Mouse (Mus musculus) thymus, postnatal 25 days (tissue): Measurements from ENCODE around the gene Exoc3l2.

Experiments used
- DNase-seq: peaks from one replicate; pipeline ENCODE4 v3.0.0; 2022

Gene Exoc3l2

GRCm38 (mm10) chr7:19457414-19458071 is 5.6 kb upstream of the Exoc3l2 start:
- no peak for DNase-seq

GRCm38 (mm10) chr7:19458072-19458486 is 5.1 kb upstream of the Exoc3l2 start:
- DNase-seq = peak; percentile 78

- DNase-seq = peak; percentile 77
Measured at GRCm38 (mm10) chr7:19458591-19459111, 4.5 kb upstream of the Exoc3l2 start, which contains the start of gene Mark4. TSS of gene Mark4 (minus strand) at chr7:19458821.

- DNase-seq = no peak
Measured at GRCm38 (mm10) chr7:19459144-19459870, 3.8 kb upstream of the Exoc3l2 start.

GRCm38 (mm10) chr7:19460500-19460899 is 2.6 kb upstream of the Exoc3l2 start:
- DNase-seq = no peak

- peak; percentile 68 for DNase-seq
Measured at GRCm38 (mm10) chr7:19461488-19461887, 1.6 kb upstream of the Exoc3l2 start.

GRCm38 (mm10) chr7:19462443-19462842 is 688 bp upstream of the Exoc3l2 start:
- DNase-seq = no peak

DNA sequence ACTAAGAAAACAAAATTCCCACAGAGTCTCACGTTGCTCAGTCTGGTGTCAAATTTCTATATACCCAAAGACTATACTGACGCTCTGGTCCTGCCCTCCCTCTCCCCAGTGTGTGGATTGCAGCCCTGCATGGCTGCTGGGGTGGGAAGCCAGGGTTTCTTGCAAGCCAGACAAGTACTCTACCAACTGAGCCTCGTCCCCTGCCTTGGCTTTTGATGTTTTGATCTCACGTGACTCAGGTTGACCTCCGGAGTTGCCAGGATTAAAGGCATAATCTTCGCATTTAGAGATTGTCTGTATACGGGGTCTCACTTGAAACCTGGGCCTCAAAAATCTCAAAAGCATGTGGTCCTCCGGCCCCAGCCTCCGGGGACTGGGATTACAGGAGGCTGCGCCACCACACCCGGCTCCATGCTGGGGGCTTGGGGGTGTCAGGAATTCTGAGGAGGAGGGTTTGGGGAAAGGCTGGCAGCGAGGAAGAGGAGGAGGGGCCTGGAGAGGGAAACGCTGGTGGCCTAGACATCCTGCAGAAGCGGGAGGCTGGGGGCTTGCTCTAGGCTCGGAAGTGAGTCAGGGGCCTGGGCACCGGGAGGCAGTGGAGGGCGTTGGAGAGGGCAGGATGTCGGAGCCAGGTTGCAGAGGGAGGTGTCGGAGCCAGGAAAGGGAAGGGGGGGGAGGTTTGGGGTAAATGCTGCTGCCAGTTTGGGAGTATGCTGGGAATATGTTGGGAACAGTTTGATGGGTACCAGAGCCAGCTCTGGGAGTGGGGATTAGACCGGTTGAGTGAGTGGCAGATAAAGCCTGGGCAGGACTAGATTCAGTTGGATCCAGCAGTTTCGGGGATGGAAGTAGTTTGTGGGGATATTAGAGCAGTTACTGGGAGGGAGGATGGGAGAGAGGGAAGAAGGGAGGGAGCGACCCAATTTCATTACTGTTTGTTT is 1.5 kb downstream of the Exoc3l2 start:
- no peak for DNase-seq

- no peak for DNase-seq
Measured at GRCm38 (mm10) chr7:19466602-19467145, 3.5 kb downstream of the Exoc3l2 start.

DNA sequence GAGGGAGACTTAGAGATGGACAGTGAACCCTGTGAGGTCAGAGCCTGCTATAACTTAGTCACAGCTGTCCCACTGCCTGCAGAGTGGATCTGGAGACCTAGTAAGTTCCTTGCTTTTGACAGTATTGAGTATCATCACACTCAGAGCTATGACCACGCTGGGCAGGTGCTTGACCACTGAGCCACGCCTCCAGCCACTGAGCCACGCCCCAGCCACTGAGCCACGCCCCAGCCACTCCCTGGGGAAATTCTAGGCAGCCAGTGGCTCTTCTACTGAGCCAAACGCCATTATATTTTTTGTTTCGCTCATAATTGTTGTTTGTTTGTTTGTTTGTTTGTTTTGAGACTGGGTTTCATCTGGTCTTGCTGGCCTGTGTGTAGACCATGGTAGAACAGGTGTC is 4.5 kb downstream of the Exoc3l2 start:
- no peak for DNase-seq

DNA sequence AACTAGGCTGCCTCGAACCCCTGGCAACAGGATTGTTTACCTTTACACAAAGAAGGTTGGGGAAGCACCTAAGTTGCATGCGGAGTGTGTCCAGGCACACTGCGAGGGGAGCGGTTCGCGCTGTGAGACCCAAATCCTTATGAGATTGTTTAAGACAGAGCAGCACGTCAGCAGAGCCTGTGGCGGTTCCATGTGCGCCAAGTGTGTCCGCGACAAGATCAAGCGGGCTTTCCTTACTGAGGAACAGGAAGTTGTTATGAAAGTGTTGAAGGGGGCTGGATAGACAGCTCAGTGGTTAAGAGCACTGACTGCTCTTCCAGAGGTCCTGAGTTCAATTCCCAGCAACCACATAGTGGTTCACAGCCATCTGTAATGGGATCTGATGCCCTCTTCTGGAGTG is 5.1 kb downstream of the Exoc3l2 start:
- DNase-seq = no peak

GRCm38 (mm10) chr7:19469404-19469803 is 6.3 kb downstream of the Exoc3l2 start:
- no peak for DNase-seq

- no peak for DNase-seq
Measured at GRCm38 (mm10) chr7:19470308-19470707, 7.2 kb downstream of the Exoc3l2 start.

DNA sequence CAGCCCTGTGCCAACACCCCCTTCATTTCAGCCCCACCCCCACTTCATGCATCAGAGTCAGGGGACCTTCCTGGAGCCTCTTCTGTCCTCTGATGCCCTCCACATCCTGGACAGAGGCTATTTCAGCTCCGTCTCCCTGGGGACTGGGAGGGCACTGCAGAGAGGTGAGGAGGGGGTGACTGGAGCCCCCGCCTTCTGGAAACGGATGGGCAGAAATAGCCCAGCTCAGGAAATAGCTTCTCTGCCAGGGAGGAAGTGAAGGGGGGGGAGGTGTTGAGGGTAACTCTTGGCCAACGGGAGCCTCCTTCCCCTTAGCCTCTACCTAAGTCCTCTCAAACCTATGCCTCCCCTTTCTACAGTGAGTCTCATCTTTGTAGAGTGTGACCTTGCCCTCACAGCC is 9.3 kb downstream of the Exoc3l2 start:
- no peak for DNase-seq

DNA sequence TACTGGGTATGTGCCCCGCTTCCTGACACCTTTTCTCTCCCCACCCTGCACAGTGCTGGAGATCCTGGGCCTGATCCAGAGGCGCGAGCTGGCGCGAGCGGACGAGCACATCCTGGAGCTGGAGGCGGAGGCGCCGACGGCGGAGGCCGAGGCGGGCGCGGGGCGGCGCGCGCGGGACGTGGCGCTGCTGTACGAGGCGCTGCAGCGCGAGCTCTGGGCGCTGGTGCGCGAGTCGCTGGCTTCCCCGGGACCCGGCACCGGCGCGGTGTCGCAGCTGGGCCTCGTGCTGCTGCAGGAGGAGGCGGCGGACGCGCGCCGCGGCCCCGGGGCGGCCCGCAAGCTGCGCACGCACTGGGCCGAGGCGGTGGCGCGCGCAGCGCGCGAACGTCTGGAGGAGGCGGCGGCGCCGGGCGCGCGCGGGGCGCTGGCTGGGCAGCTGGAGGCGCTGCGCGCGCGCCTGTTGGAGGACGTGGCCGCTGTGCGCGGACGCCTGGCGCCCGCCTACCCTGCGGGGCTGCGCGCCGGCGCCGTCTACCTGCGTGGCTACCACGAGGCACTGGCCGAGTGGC is 10.8 kb downstream of the Exoc3l2 start:
- peak; percentile 41 for DNase-seq

GRCm38 (mm10) chr7:19477084-19477483 is 14.0 kb downstream of the Exoc3l2 start:
- no peak for DNase-seq

DNA sequence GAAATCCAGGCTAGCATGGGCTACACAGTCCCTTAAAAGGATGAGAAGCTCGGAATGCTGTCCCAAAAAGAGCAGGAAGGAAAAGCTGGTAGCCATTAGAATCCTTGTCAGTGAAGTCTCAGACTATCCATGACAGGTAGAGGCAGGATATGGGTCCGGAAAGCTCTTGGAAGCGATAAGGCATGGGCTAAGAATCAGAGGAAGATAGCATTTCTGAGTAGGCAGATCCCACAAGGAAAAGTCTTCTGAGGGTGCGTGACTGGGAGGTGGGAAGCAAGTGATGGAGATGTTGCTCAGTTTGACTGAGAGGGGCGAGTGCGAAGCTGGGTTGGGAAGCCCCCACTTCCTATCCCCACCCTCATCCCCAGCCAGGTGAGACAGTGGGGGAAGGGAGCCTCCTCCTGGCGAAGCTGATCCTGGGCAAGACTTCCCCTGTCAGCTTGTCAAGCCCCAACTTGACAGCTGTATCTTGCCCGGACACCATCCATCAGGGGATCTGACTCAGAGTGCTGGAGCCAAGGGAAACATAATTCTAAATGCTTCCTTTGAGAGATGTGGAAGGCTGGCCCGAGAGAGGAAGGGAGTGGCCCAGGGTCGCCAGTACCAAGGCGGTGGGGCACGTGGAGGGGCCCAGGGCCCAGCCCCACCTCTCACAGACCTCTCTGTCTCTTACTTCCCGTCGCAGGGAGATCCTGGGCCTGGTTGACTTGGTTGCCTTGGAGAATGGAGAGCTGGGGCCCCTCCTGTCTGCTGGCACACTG is 14.7 kb downstream of the Exoc3l2 start:
- DNase-seq = no peak

- no peak for DNase-seq
Measured at GRCm38 (mm10) chr7:19483281-19483680, 20.1 kb downstream of the Exoc3l2 start.

- DNase-seq = no peak
Measured at GRCm38 (mm10) chr7:19485488-19485887, 22.4 kb downstream of the Exoc3l2 start.

- no peak for DNase-seq
Measured at GRCm38 (mm10) chr7:19486549-19486948, 23.4 kb downstream of the Exoc3l2 start.

DNA sequence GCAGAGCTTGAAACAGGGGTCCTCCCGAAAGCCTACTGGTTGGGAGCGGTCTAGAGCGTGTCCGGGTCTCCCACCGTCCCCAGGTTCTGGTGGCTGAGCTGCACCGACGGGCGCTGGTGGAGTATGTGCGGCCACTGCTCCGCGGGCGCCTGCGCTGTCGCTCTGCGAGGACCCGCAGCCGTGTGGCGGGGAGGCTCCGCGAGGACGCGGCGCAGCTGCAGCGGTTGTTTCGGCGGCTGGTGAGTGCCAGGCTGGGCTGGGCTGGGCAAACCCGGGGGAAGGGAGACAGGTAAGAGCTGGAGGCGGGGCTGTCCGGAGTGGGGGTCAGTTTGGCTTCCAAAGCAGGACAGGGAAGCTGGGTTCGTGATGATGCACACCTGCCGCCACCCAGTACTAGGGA is 26.4 kb downstream of the Exoc3l2 start:
- DNase-seq = no peak

DNA sequence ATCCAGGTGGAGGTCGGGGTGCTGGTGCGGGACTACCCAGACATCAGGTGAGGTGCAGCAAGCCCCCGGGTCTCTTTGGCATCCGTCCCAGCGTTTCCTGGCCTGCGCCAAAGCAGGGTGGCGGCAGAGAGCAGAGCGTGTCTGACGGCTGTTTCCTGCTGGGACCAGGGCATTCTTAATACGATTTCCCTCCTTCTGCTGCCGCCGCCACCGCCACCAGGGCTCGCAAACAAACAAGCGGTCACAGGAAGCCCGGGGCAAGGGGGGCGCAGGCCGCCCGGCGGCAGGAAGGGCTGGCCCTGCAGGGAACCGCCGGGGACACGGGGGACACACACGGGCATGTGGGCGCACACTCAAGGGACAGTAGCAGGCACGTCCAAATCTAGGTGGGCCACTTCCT is 28.6 kb downstream of the Exoc3l2 start:
- peak; percentile 11 for DNase-seq
